9 mouse cellular contexts compared by ENCODE assay signal in genomic region chr16:65472472-65473001, GRCm38 (mm10). TPM values are rescaled to one million over a fixed set of nuclear protein-coding genes. Genes with fewer than 3 reads are reported as not detected.
A peak's percentile ranks its signal among the peaks of the same experiment; 100 is the strongest.
DNase-seq lines count a peak whose midpoint lies in the region; ATAC-seq and TF ChIP-seq lines count a peak whose summit lies in the region.
"Had no signal": no experiment of that assay in that cellular context is flagged by ENCODE, and none has a peak within 500 bp of the region (broad histone marks: within the 10 kb centered on the region; RNA-seq: fewer than 3 reads in every experiment).

No protein-coding gene starts in this region.

- ATAC-seq in G1E (ENCODE audit: extremely low read depth, insufficient number of reproducible peaks, low FRiP score, poor library complexity, severe bottlenecking): no peak

- H3K27me3 ChIP-seq in G1E (ENCODE audit: insufficient read depth, low read length): no peaks in the 10 kb centered on the region
- H3K27me3 ChIP-seq: neural tube, embryonic 12.5 days had no signal

- H3K4me1 ChIP-seq in G1E (ENCODE audit: insufficient read depth, low read depth, low read length): no peaks in the 10 kb centered on the region
- H3K4me1 ChIP-seq: neural tube, embryonic 12.5 days had no signal

- no peaks in the 10 kb centered on the region; the same call in 1 of the 2 replicates for H3K9me3 ChIP-seq in G1E (replicated peaks)
- H3K9me3 ChIP-seq: neural tube, embryonic 12.5 days had no signal

- TF ChIP-seq CTCF in G1E (IDR thresholded peaks at IDR 0.05; ENCODE audit: low read depth, low read length): 0 out of 2 replicates have a peak, but pooled peaks have one; percentile 17

- H3K36me3 ChIP-seq in G1E (replicated peaks): no peaks in the 10 kb centered on the region
- H3K36me3 ChIP-seq: neural tube, embryonic 12.5 days had no signal

- DNase-seq in heart, postnatal 4 days: peak; percentile 22
- DNase-seq in heart, adult 9 months (ENCODE audit: low spot score in 2 of 2): no peak
- DNase-seq in 3T3-L1 (ENCODE audit: low read depth, low spot score) (peak; percentile 70), G1E (ENCODE audit: low spot score) (peak; percentile 3)
- peak; percentile 5 for DNase-seq in fibroblast of lung, adult 2 months (ENCODE audit: low read depth)
- DNase-seq in left cerebral cortex, adult 18-20 months (ENCODE audit: low spot score in 2 of 2): peak; percentile 21 to 24
- peak; percentile 11 for DNase-seq in right cerebral cortex, postnatal 25 days
- no peak for DNase-seq in c-Kit-positive CD71-positive TER-119-positive erythroid progenitor cells, embryonic 14.5 days (ENCODE audit: low spot score)

- H3K4me3 ChIP-seq in G1E (ENCODE audit: low read depth, low read length): no peak overlapping the region
- H3K4me3 ChIP-seq: neural tube, embryonic 12.5 days had no signal

RNA-seq across cellular contexts. Expression of gene Pou1f1, which starts 47.8 kb away (rescaled TPM):
- not detected for total RNA-seq in heart, postnatal 4 days (2021)
- total RNA-seq in G1E (2014; fragmentation: Nextera tagmentation) (not detected in 2 replicates), G1E (2017) (0.05 TPM in 1 of 2 replicates, not detected in the other)
- not detected in 2 replicates for polyA plus RNA-seq in G1E (2012)
- total RNA-seq in left cerebral cortex, adult 18-20 months (2021): not detected
- polyA plus RNA-seq: neural tube, embryonic 12.5 days had no signal

Comparison
In these comparisons a context has a peak if more than half of its experiments do, and no peak if none do; other contexts are left out.
1. DNase-seq: peak in heart, postnatal 4 days (single experiment), 3T3-L1 (single experiment), G1E (single experiment), fibroblast of lung, adult 2 months (single experiment), left cerebral cortex, adult 18-20 months (2 of 2) and right cerebral cortex, postnatal 25 days (single experiment); none in heart, adult 9 months (0 of 2) and c-Kit-positive CD71-positive TER-119-positive erythroid progenitor cells, embryonic 14.5 days (single experiment).